Comparison of ENCODE assay signal across 23 mouse cellular contexts in the genomic region with DNA sequence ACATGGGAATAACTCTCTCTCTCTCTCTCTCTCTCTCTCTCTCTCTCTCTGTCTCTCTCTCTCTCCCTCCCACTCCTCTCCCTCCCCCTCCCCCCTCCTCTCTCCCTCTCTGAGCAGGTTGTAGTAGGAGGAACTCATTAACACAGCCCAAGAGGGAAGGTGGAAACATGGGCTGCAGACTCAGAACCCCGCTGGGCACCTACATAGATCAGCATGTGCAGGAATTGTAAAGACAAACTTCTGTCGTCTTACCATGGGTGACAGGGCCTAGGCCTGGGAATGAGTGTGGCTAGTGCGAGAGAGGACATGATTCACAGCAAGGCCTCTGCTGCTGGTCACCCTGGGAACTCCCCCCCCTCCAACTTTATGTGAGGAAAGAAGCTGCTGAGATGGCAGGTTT.
"Had no signal": no experiment of that assay in that cellular context is flagged by ENCODE, and none has a peak within 500 bp of the region (broad histone marks: within the 10 kb centered on the region; RNA-seq: fewer than 3 reads in every experiment).

No protein-coding gene starts in this region.

- H3K9ac ChIP-seq: intestine, embryonic 15.5 days; kidney, embryonic 15.5 days; limb, embryonic 13.5 days; liver, embryonic 15.5 days; neural tube, embryonic 12.5 days; neural tube, embryonic 15.5 days had no signal

- H3K4me3 ChIP-seq: intestine, embryonic 15.5 days; kidney, embryonic 15.5 days; limb, embryonic 13.5 days; liver, embryonic 15.5 days; neural tube, embryonic 12.5 days; neural tube, embryonic 15.5 days had no signal

- H3K27ac ChIP-seq: intestine, embryonic 15.5 days; kidney, embryonic 15.5 days; limb, embryonic 13.5 days; liver, embryonic 15.5 days; neural tube, embryonic 12.5 days; neural tube, embryonic 15.5 days; stomach, postnatal 0 days had no signal

- H3K9me3 ChIP-seq: intestine, embryonic 15.5 days; kidney, embryonic 15.5 days; limb, embryonic 13.5 days; liver, embryonic 15.5 days; neural tube, embryonic 12.5 days; neural tube, embryonic 15.5 days had no signal

- H3K27me3 ChIP-seq: intestine, embryonic 15.5 days; kidney, embryonic 15.5 days; liver, embryonic 15.5 days; neural tube, embryonic 12.5 days; neural tube, embryonic 15.5 days had no signal

- H3K4me2 ChIP-seq: intestine, embryonic 15.5 days; kidney, embryonic 15.5 days; limb, embryonic 13.5 days; liver, embryonic 15.5 days; midbrain, embryonic 11.5 days; neural tube, embryonic 12.5 days; neural tube, embryonic 15.5 days had no signal

- DNase-seq: kidney, adult 11 months; kidney, adult 8-10 months; kidney, postnatal 10 days; kidney, postnatal 36 days; left cerebral cortex, postnatal 4 days; lung, adult 2 months; lung, postnatal 14 days; lung, postnatal 4 days; midbrain, embryonic 14.5 days; right cerebral cortex, adult 18-20 months; right cerebral cortex, postnatal 14 days; right cerebral cortex, postnatal 4 days; thymus, adult 2 months; thymus, postnatal 14 days; thymus, postnatal 4 days had no signal

- H3K4me1 ChIP-seq: intestine, embryonic 15.5 days; neural tube, embryonic 12.5 days had no signal

- ATAC-seq: intestine, embryonic 15.5 days had no signal

- H3K36me3 ChIP-seq: intestine, embryonic 15.5 days; kidney, embryonic 15.5 days; limb, embryonic 13.5 days; liver, embryonic 15.5 days; neural tube, embryonic 12.5 days; neural tube, embryonic 15.5 days had no signal
